Mouse (Mus musculus): ENCODE results near the gene Fmod.

- TF ChIP-seq CTCF (conservative IDR thresholded peaks at IDR 0.05; ENCODE audit: low read length), result no peak
- TF ChIP-seq POU5F1 (IDR thresholded peaks at IDR 0.05; ENCODE audit: borderline replicate concordance, low read length), result no peak
Measured at GRCm38 (mm10) chr1:134038336-134038735, 1.3 kb downstream of the Fmod start.
